Mouse (Mus musculus) stomach, postnatal 0 days (tissue): ENCODE data around the gene Prkaa2.

Experiments used
- CTCF ChIP-seq: IDR thresholded peaks from 2 replicates; pipeline ENCODE4 v1.5.1; 2016; ENCODE audit warnings: antibody characterized with exemption, low read depth, mild to moderate bottlenecking, moderate library complexity
- EP300 ChIP-seq: optimal IDR thresholded peaks from 2 replicates; pipeline ENCODE3; 2016; ENCODE audit warnings: antibody characterized with exemption

DNA sequence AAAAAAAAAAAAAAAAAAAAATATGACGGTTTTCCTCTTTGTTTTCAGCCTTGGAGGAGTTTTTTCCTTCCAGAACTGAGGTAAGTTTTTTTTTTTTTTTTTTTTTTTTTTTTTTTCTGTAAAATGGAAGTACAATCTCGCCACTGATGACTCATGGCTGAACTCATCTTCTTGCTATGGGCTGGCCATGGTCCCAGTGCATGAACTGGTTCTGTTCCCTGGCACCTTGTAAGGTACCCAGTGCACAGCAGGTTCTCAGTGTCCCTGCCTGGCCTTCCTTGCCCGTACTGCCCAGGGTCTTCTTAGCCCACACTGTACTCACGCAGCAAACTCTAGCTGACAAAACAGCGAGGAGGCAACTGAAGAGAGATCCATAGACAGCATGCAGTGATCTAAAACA is 121.6 kb downstream of the Prkaa2 start:
- no peak for TF ChIP-seq EP300
- TF ChIP-seq CTCF: no peak
